Mouse (Mus musculus) lung, adult 2 months (tissue): ENCODE measurements around the gene Cradd. TPM values are rescaled to one million over a fixed set of nuclear protein-coding genes. Genes with fewer than 3 reads are reported as not detected.

ENCODE experiments used
- DNase-seq: peaks from one replicate; pipeline ENCODE4 v3.0.0; 2022
- H3K4me1 ChIP-seq: fragments of 200-500 bp; 2 replicates; pipeline ENCODE4 v1.6.1; 2011; ENCODE audit warnings: low read length; ENCODE audit not compliant: control insufficient read depth, insufficient read depth
- H3K4me3 ChIP-seq: fragments of 200-500 bp; replicated peaks from 2 replicates; pipeline ENCODE3; 2011; ENCODE audit warnings: low read depth, mild to moderate bottlenecking, control low read depth, low read length; ENCODE audit errors: extremely low read depth
- CTCF ChIP-seq: fragments of 200-500 bp; IDR thresholded peaks from 2 replicates; pipeline ENCODE4 v1.5.1; 2011; ENCODE audit warnings: mild to moderate bottlenecking, low read length, control low read depth; ENCODE audit not compliant: insufficient read depth
- POLR2A ChIP-seq: fragments of 200-500 bp; IDR thresholded peaks from 2 replicates; pipeline ENCODE4 v1.6.1; 2011; ENCODE audit warnings: low read depth, mild to moderate bottlenecking, control low read depth, low read length, borderline replicate concordance; ENCODE audit errors: extremely low read depth
- WGBS: fragments of 180-500 bp; shearing (Covaris S2); methylation state at CpG from one replicate; pipeline ENCODE4 v1.1.7; 2018; 5-methylcytosine and 5-hydroxymethylcytosine counted together
- polyA plus RNA-seq: library from polyadenylated mRNA; depleted of rRNA; stranded (reverse); fragments of >200 nt; gene quantifications from 2 replicates; pipeline ENCODE4 v1.2.3, GENCODE M21; 2012

The Cradd gene
- polyA plus RNA-seq, 1 experiment: 21.0 TPM

GRCm38 (mm10) chr10:95299010-95299807 is 24.7 kb downstream of the Cradd start:
- WGBS: 84% methylated on average over 18 of the region's 18 CpGs

GRCm38 (mm10) chr10:95298504-95298903 is 25.4 kb downstream of the Cradd start:
- 72% methylated on average over 6 of the region's 6 CpGs for WGBS
- TF ChIP-seq CTCF (no peak), POLR2A (no peak)
- Histone ChIP-seq H3K4me3 (no peak overlapping the region), H3K4me1 (peaks cover 21% of the 10 kb centered on the region)
- DNase-seq: no peak

More at GRCm38 (mm10) chr10:95299010-95299807, 24.7 kb downstream of the Cradd start:
- no peak overlapping the region for H3K4me3 ChIP-seq
- H3K4me1 ChIP-seq: peaks cover 21% of the 10 kb centered on the region
- no peak for TF ChIP-seq POLR2A
- no peak for TF ChIP-seq CTCF
- DNase-seq: no peak

GRCm38 (mm10) chr10:95297690-95298104 is 26.2 kb downstream of the Cradd start:
- H3K4me3 ChIP-seq: no peak overlapping the region
- TF ChIP-seq CTCF (no peak), POLR2A (no peak)
- peaks cover 21% of the 10 kb centered on the region for H3K4me1 ChIP-seq
- WGBS: 72% methylated on average over 9 of the region's 9 CpGs
- no peak for DNase-seq

- no peak for TF ChIP-seq CTCF
- TF ChIP-seq POLR2A: no peak
- 35% methylated on average over 11 of the region's 11 CpGs for WGBS
- peaks cover 19% of the 10 kb centered on the region for H3K4me1 ChIP-seq
- no peak overlapping the region for H3K4me3 ChIP-seq
- no peak for DNase-seq
These were observed 26.9 kb downstream of the Cradd start for GRCm38 (mm10) chr10:95297024-95297423.

GRCm38 (mm10) chr10:95293261-95293660 is 30.7 kb downstream of the Cradd start:
- no peak for TF ChIP-seq CTCF
- TF ChIP-seq POLR2A: no peak
- no peak overlapping the region for H3K4me3 ChIP-seq
- 83% methylated on average over 8 of the region's 8 CpGs for WGBS
- H3K4me1 ChIP-seq: peaks cover 22% of the 10 kb centered on the region
- DNase-seq: no peak

GRCm38 (mm10) chr10:95292269-95292668 is 31.7 kb downstream of the Cradd start:
- H3K4me1 ChIP-seq: peaks cover 19% of the 10 kb centered on the region
- TF ChIP-seq POLR2A: no peak
- no peak for TF ChIP-seq CTCF
- H3K4me3 ChIP-seq: no peak overlapping the region
- WGBS: 76% methylated on average over 5 of the region's 5 CpGs
- no peak for DNase-seq

GRCm38 (mm10) chr10:95291133-95291876 is 32.6 kb downstream of the Cradd start:
- DNase-seq: no peak
- TF ChIP-seq CTCF (no peak), POLR2A (no peak)
- Histone ChIP-seq H3K4me1 (peaks cover 11% of the 10 kb centered on the region), H3K4me3 (no peak overlapping the region)
- WGBS: 60% methylated on average over 13 of the region's 13 CpGs

GRCm38 (mm10) chr10:95289819-95290218 is 34.1 kb downstream of the Cradd start:
- Histone ChIP-seq H3K4me3 (no peak overlapping the region), H3K4me1 (peaks cover 7% of the 10 kb centered on the region)
- WGBS: 69% methylated on average over 8 of the region's 8 CpGs
- no peak for DNase-seq
- no peak for TF ChIP-seq CTCF

GRCm38 (mm10) chr10:95288206-95288605 is 35.7 kb downstream of the Cradd start:
- DNase-seq: no peak
- WGBS: 63% methylated on average over 4 of the region's 4 CpGs
- TF ChIP-seq POLR2A (no peak), CTCF (no peak)
- Histone ChIP-seq H3K4me3 (no peak overlapping the region), H3K4me1 (peaks cover 7% of the 10 kb centered on the region)
